Mouse (Mus musculus) midbrain, embryonic 10.5 days (tissue): Measurements from ENCODE around the gene Tmem254b. TPM values are rescaled to one million over a fixed set of nuclear protein-coding genes. Genes with fewer than 3 reads are reported as not detected.
"Not testable (repeated sequence)": the region's sequence is repeated elsewhere in the genome, so short reads cannot be mapped to it uniquely, and the experiment has no call there.

Experiments
- DNase-seq: peaks from one replicate; pipeline ENCODE4 v3.0.0-alpha.2; 2017; ENCODE audit warnings: low spot score
- H3K27ac ChIP-seq: fragments of 300-500 bp; sonication (generic); replicated peaks from 2 replicates; pipeline ENCODE4 v1.5.1; 2016; ENCODE audit warnings: mild to moderate bottlenecking
- H3K27me3 ChIP-seq: fragments of 300-500 bp; sonication (generic); 2 replicates; pipeline ENCODE4 v1.6.1; 2016; ENCODE audit warnings: low read depth, mild to moderate bottlenecking; ENCODE audit not compliant: poor library complexity, severe bottlenecking
- H3K36me3 ChIP-seq: fragments of 300-500 bp; sonication (generic); 2 replicates; pipeline ENCODE4 v1.6.1; 2016; ENCODE audit warnings: mild to moderate bottlenecking, moderate library complexity
- H3K4me1 ChIP-seq: fragments of 300-500 bp; sonication (generic); 2 replicates; pipeline ENCODE4 v1.6.1; 2016
- H3K4me3 ChIP-seq: fragments of 300-500 bp; sonication (generic); 2 replicates; pipeline ENCODE4 v1.5.1; 2016; ENCODE audit warnings: mild to moderate bottlenecking, moderate library complexity
- H3K9me3 ChIP-seq: fragments of 300-500 bp; sonication (generic); replicated peaks from 2 replicates; pipeline ENCODE4 v1.6.1; 2016; ENCODE audit warnings: mild to moderate bottlenecking
- WGBS: fragments of 180-500 bp; shearing (Covaris S2); methylation state at CpG from one replicate; pipeline ENCODE4 v1.1.7; 2016; 5-methylcytosine and 5-hydroxymethylcytosine counted together
- polyA plus RNA-seq: library from polyadenylated mRNA; unstranded; fragments of >200 nt; fragmentation: Nextera tagmentation; extraction: Ambion mirVana; gene quantifications from 2 replicates; pipeline ENCODE4 v1.2.1, GENCODE M21; 2016

Gene Tmem254b
- 15.9 and 20.4 TPM in 2 replicates for polyA plus RNA-seq

DNA sequence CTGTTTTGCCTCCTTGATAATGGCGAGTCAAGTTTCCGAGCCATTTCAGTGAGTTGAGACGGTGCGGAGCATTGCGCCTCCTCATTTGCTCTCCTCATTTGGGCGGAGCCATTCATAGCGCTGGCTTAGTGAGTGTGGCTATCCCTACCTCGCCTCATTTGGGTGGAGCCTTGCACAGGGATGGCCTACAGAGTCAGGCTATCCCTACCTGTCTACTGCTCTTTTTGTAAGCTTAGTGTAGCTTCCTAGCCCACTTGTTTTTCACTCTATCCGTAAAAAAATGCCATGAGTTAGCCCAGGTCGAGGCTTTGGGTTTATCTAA is at the start of gene Tmem254b:
Gene Tmem254b, minus strand, starts transcription at position 116 of the 322 bp plus-strand sequence.
- H3K4me3 ChIP-seq, H3K27ac ChIP-seq, H3K36me3 ChIP-seq, H3K27me3 ChIP-seq, DNase-seq, H3K9me3 ChIP-seq, H3K4me1 ChIP-seq: not testable (repeated sequence)
- no CpG with 5 or more reads among the region's 10 CpGs for WGBS

DNA sequence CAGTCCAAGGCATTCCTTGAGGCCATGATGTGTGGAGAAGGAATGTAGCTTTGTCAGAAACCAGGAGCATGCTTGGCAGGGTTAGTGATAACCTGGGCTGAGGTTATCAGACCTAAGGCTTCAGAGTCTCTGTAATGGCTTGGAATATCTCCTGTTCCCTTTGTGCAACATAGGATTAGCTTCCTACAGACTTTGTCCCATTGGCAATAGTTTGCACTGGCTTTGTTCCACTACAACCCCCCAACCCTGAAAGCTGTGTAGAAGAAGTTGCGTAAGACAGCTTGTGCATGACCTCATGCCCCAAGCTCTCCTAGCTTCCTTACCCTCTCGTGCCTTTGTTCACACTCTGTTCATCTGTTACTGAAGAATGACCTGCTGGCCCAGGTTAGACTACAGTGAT is 30.3 kb upstream of the Tmem254b start:
- not testable (repeated sequence) for DNase-seq, H3K4me1 ChIP-seq, H3K27ac ChIP-seq, H3K27me3 ChIP-seq, H3K4me3 ChIP-seq, H3K9me3 ChIP-seq, H3K36me3 ChIP-seq
- WGBS: no CpG with 5 or more reads among the region's 2 CpGs

DNA sequence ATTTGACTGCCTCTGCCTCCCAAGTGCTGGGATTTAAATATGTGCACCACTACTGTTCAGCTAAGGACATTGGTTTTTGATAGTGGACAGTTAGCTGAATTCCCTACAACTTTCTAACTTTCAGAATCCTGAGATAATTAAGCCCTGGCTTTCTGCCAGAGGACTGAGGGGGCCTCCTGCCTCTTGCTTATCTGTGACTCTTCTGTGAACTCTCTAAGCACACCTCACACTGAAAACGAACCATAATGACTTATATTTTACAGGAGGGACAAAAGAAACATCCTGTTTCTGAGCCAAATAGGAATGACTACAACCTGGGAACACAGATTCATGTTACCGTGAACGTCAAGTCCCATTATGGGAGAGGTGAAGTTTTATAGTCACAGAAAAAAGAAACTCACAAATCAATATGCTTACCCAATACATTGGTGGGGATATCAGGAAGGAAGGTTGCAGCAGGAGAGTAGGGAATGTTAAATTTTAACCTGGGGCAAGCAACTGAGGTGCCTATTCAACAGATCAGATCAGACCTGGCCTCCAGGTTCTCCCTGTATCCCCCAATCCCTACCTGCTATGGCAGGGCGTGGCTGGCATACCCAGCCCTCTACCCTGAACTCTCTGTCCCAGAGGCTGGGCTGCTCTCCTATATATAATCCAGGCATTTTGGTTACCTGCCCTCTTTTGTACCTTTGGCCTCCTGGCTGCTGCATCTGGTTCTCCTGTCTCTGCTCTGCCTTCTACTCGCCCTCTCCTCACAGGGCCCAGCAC is 9.6 kb upstream of the Tmem254b start:
- H3K27ac ChIP-seq, H3K4me3 ChIP-seq, H3K4me1 ChIP-seq, DNase-seq, H3K27me3 ChIP-seq, H3K9me3 ChIP-seq, H3K36me3 ChIP-seq: not testable (repeated sequence)
- no CpG with 5 or more reads among the region's 5 CpGs for WGBS

DNA sequence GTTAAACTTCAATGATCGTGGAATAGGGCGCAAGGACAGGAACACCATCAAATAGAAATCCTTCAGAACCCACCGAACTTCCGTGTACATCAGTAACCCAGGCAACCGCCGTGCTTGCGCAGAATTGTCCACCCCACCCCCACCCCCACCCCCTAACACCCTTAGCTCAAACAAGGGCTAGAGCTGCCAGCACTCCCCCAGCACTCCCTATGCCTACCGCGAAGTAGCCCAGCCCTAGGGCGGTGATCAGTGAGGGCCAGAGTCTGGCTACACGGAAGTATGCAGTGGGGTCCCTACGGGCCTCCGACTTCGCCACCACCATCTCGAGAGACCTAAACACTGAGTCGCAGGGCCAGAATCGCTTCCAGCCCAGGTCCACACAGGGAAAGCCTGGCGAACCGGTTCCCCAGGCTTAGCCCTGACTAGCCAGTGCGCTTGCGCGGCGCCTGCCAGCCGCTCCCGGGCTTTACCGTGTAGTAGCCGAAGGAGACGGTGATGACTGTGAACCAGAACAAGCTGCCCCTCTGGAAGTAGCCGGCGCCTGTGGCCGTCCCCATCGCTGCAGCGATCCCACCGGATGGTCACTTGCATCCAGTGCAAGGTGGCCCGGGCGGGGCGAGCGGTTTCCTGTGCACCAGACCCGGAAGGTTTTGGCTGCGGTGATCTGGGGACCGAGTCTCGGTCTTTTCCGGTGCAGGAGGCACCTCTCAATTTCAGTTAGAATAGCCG is 480 bp downstream of the Tmem254b start:
- not testable (repeated sequence) for DNase-seq, H3K9me3 ChIP-seq, H3K36me3 ChIP-seq, H3K27ac ChIP-seq, H3K27me3 ChIP-seq, H3K4me3 ChIP-seq, H3K4me1 ChIP-seq
- WGBS: no CpG with 5 or more reads among the region's 44 CpGs

DNA sequence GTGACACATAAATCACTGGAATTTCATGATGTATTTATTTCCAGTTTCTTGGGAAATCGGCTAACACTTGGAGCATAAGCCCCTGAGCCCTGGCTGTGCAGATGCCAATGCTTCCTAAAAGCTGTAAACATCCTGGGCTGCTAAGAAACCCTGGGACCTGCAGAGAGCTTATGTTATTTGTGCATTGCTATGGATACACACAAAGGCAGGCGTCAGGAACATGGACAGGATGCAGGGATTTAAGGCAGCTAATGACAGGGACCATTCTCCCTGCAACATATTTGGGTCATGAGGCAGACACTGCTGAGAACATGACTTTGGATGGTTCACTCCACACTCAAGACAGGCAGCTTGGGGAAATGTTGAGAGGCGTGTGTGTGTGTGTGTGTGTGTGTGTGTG is 9.0 kb downstream of the Tmem254b start:
- H3K27me3 ChIP-seq, H3K36me3 ChIP-seq, H3K4me3 ChIP-seq, DNase-seq, H3K27ac ChIP-seq, H3K4me1 ChIP-seq, H3K9me3 ChIP-seq: not testable (repeated sequence)
- no CpG with 5 or more reads among the region's 3 CpGs for WGBS

DNA sequence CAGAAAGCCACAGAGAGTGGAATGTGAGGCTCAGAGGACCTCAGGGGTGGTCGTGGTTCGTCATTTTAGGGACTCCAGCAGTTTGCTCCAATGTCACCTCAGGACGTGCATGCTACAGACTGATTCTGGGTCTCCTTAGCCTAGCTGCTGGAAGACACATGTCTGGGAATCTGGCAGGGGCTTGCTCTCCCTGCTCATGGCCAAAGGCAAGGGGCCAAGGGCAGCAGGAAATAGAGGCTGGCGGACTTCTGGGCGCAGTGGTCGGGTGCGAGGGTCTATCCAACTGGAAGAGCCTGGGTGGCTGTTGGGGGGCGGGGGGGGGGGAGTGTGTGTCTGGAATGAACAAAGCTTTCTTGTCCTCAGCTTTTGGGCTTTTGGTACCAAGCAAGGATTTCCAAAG is 18.5 kb downstream of the Tmem254b start:
- DNase-seq, H3K4me1 ChIP-seq, H3K27me3 ChIP-seq, H3K27ac ChIP-seq, H3K9me3 ChIP-seq, H3K36me3 ChIP-seq, H3K4me3 ChIP-seq: not testable (repeated sequence)
- WGBS: no CpG with 5 or more reads among the region's 8 CpGs

DNA sequence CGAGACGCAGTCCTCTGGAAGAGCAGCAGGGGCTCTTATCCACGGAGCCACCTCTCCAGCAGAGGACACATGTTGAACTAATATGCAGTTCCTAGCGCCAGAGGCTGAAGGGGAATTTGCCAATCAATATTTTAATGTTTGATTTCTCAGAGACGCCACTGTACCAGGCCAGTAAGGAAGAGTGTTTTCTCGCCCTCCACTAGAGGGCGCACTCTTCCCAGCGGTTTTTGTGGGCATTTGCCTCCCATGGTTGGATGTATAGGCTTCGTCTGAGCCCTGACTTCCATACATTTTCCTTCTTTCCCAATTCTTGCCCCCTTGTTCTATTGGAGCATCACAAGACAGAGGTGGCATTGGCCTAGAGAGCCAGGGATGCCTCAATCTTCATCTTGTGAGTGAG is 20.2 kb downstream of the Tmem254b start:
- H3K27me3 ChIP-seq, H3K4me1 ChIP-seq, H3K36me3 ChIP-seq, DNase-seq, H3K9me3 ChIP-seq, H3K4me3 ChIP-seq, H3K27ac ChIP-seq: not testable (repeated sequence)
- no CpG with 5 or more reads among the region's 9 CpGs for WGBS

DNA sequence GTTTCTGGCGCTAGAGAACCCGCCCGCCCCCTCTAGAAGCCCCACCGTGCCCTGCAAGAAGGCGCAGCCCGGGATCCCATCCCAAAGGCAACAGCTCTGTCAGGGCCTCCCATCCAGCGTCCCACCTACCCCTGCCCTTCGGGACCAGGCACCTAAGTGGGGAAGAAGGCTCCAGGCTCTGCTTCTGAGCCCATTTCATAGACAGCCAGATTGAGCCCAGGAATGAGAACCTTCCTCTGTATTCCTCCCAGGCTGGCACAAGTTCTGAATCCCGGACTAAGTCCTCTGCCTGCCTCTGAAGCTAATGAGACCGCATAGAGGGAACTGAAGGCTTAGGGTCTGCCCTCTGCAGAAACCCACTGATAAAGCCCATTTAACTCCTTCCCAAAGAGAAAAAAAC is 24.5 kb downstream of the Tmem254b start, which contains the start of gene Plac9b:
Gene Plac9b, minus strand, starts transcription at position 101 of the 400 bp plus-strand sequence.
- not testable (repeated sequence) for DNase-seq, H3K4me3 ChIP-seq
- WGBS: no CpG with 5 or more reads among the region's 10 CpGs

DNA sequence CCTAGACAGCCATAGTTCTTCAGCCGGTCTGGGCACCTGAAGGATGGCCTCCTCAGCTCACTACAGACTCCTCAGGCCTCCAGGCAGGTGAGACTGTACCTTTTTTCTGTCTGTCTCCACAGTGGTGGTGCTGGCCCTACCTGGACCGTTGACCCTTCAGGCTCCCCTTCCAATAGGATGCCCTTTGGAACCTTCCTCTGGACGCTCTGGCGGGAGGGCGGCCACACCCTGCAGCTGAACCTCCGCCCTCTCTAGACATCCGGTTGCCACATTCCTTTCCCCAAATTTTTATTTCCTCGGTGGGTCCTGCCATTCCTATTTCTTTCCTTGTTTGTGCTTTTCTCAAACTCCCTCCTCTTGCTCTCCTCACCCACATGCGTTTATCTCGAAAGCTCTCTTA is 25.2 kb downstream of the Tmem254b start:
- H3K4me1 ChIP-seq, H3K9me3 ChIP-seq, DNase-seq, H3K27me3 ChIP-seq, H3K27ac ChIP-seq, H3K36me3 ChIP-seq, H3K4me3 ChIP-seq: not testable (repeated sequence)
- WGBS: no CpG with 5 or more reads among the region's 10 CpGs

More for the DNA sequence above, 24.5 kb downstream of the Tmem254b start, which contains the start of gene Plac9b:
- H3K27me3 ChIP-seq, H3K9me3 ChIP-seq, H3K36me3 ChIP-seq, H3K4me1 ChIP-seq, H3K27ac ChIP-seq: not testable (repeated sequence)

DNA sequence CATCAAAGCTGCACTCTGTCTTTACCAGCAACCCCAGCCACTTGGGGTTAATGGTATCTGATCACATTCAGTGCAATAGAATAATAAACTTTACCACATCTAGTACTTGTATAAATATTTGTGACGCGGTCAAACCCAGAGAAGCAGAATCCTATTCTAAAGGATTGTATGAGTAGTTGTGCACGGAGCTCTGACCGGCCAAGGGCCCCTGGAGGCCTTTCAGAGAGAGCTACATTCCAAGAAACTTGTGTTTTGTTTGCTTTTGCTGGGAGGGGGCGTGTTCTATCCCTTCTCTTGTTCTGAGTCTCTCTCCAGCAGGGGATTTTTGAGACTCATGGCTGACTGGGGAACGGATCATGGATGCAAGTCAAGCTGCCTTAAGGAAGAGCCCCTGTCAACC is 31.8 kb downstream of the Tmem254b start:
- H3K4me1 ChIP-seq, H3K27me3 ChIP-seq, H3K4me3 ChIP-seq, H3K9me3 ChIP-seq, DNase-seq, H3K27ac ChIP-seq, H3K36me3 ChIP-seq: not testable (repeated sequence)
- no CpG with 5 or more reads among the region's 6 CpGs for WGBS

DNA sequence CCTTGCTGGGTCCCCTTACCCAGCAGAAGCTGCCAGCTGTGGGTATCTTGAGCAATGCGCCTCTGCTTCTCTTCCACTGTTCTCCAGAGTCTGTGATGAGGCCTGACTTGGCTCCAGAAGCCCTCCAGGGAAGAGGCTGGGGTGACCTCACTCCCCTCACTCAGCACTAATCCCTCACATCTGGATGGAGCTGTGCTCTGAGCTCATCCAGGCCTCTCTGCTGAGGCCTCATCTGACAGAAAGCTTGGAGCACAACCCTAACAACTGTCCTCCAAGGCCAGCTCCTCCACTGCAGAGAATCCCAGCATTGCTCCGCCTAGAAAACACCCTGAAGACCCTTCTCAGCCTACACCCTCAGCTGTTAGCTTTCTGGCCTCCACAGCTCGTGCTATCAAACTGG is 32.9 kb downstream of the Tmem254b start:
- H3K4me1 ChIP-seq, H3K9me3 ChIP-seq, H3K27me3 ChIP-seq, H3K36me3 ChIP-seq, DNase-seq, H3K27ac ChIP-seq, H3K4me3 ChIP-seq: not testable (repeated sequence)
- no CpG with 5 or more reads among the region's 3 CpGs for WGBS

DNA sequence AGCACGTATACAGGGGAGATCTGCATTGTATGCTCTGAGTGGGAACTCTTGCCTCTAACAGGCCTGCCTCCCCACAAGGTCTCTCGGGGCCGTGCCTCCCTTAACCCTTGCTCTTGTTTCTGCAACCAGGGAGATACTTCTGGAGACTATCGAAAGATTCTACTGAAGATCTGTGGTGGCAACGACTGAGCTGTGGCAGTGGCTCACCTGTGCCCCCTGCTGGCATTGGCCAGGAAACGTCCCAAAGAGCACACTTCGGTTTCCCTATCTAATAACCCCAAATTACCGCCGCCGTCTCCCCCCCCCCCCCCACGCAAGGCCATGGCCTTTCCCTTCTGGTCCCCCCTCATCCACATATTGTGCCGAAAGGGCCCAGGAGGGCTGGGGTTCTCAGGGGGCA is 41.6 kb downstream of the Tmem254b start:
- not testable (repeated sequence) for H3K36me3 ChIP-seq, H3K4me3 ChIP-seq, H3K27ac ChIP-seq, H3K27me3 ChIP-seq, H3K4me1 ChIP-seq, H3K9me3 ChIP-seq, DNase-seq
- no CpG with 5 or more reads among the region's 12 CpGs for WGBS

DNA sequence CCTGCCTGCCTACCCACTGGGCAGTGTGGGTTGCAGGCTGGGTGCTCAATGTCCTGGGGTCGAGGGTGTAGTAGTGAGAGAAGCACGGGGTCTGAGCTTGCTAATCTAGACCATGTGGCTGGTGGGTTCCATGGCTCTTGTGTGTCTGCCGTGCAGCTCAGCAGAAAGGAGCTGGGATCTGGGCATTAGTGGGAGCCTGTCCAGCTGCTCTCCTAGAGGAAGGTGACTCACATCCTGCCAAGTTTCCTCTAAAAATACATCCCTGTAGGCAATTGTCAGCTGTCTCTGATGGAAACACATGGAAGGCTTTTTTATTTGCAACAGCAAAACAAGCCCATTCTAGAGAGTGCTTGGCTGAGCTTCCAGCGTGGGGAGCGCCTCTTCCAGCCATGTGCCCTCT is 44.4 kb downstream of the Tmem254b start:
- H3K9me3 ChIP-seq, H3K27ac ChIP-seq, H3K27me3 ChIP-seq, DNase-seq, H3K4me3 ChIP-seq, H3K4me1 ChIP-seq, H3K36me3 ChIP-seq: not testable (repeated sequence)
- no CpG with 5 or more reads among the region's 5 CpGs for WGBS
